Mouse (Mus musculus): Measurements from ENCODE around the gene Jun. TPM values are rescaled to one million over a fixed set of nuclear protein-coding genes. Genes with fewer than 3 reads are reported as not detected.

The Jun gene
- polyA plus RNA-seq, 1 experiment from 2014 or later = 62.7 TPM

Other genes with a start within 250 kb of the Jun start
- gene Eqtn, start 123.4 kb downstream of the Jun start, polyA plus RNA-seq (2014; fragmentation: Nextera tagmentation; extraction: Ambion mirVana) = not detected in 2 replicates
- gene Mysm1, start 73.1 kb downstream of the Jun start, polyA plus RNA-seq (2014; fragmentation: Nextera tagmentation; extraction: Ambion mirVana) = 28.8 and 30.7 TPM in 2 replicates

Data from forebrain, embryonic 11.5 days (tissue).